Comparison of ENCODE assay signal across 17 mouse cellular contexts in genomic region chr3:29539211-29539610, GRCm38 (mm10).
DNase-seq lines count a peak whose midpoint lies in the region; ATAC-seq and TF ChIP-seq lines count a peak whose summit lies in the region.
"Had no signal": no experiment of that assay in that cellular context is flagged by ENCODE, and none has a peak within 500 bp of the region (broad histone marks: within the 10 kb centered on the region; RNA-seq: fewer than 3 reads in every experiment).

No protein-coding gene starts in this region.

- H3K9me3 ChIP-seq in liver, embryonic 11.5 days (ENCODE audit: control insufficient read depth, low read length), result no peaks in the 10 kb centered on the region
- no peaks in the 10 kb centered on the region for H3K9me3 ChIP-seq in hindbrain, postnatal 0 days (ENCODE audit: low read length)
- H3K9me3 ChIP-seq: heart, embryonic 10.5 days; hindbrain, embryonic 12.5 days; limb, embryonic 13.5 days; stomach, embryonic 15.5 days had no signal

- no peak overlapping the region for H3K27ac ChIP-seq in liver, embryonic 11.5 days (ENCODE audit: low read depth, low read length)
- H3K27ac ChIP-seq in hindbrain, postnatal 0 days, result no peak overlapping the region
- H3K27ac ChIP-seq: gastrocnemius, adult 2 months; heart, embryonic 10.5 days; hindbrain, embryonic 12.5 days; limb, embryonic 13.5 days; stomach, embryonic 15.5 days had no signal

- H3K36me3 ChIP-seq in liver, embryonic 11.5 days (ENCODE audit: control insufficient read depth, insufficient read depth, low read length), result no peaks in the 10 kb centered on the region
- no peaks in the 10 kb centered on the region for H3K36me3 ChIP-seq in hindbrain, postnatal 0 days (ENCODE audit: insufficient read depth, low read length)
- H3K36me3 ChIP-seq: heart, embryonic 10.5 days; hindbrain, embryonic 12.5 days; limb, embryonic 13.5 days; stomach, embryonic 15.5 days had no signal

- H3K4me1 ChIP-seq in liver, embryonic 11.5 days (replicated peaks; ENCODE audit: control insufficient read depth, insufficient read depth, low read length), result no peaks in the 10 kb centered on the region
- H3K4me1 ChIP-seq in hindbrain, postnatal 0 days (ENCODE audit: insufficient read depth, low read length), result no peaks in the 10 kb centered on the region
- H3K4me1 ChIP-seq: heart, embryonic 10.5 days; hindbrain, embryonic 12.5 days; limb, embryonic 13.5 days; stomach, embryonic 15.5 days had no signal

- TF ChIP-seq CTCF in hindbrain, postnatal 0 days (IDR thresholded peaks at IDR 0.05; ENCODE audit: low read depth), result no peak

- DNase-seq in adrenal gland, adult 8-10 months, result peak; percentile 19
- no peak for DNase-seq in adrenal gland, postnatal 4 days (ENCODE audit: low spot score in 2 of 2)
- DNase-seq in liver, embryonic 11.5 days (ENCODE audit: low spot score), result no peak
- DNase-seq in liver, result no peak
- DNase-seq in kidney, postnatal 25 days, result peak; percentile 13 to 59
- no peak for DNase-seq in spleen, postnatal 10 days (ENCODE audit: low spot score in 2 of 2)
- no peak for DNase-seq in testis, postnatal 14 days (ENCODE audit: low spot score)
- DNase-seq in hindbrain, postnatal 0 days (ENCODE audit: low spot score), result no peak
- DNase-seq: cerebellum, adult 11-12 months; gastrocnemius, adult 2 months; thymus, postnatal 14 days had no signal

- ATAC-seq in liver, embryonic 11.5 days (replicated peaks; ENCODE audit: low FRiP score), result peak; percentile 49
- no peak for ATAC-seq in hindbrain, postnatal 0 days
- ATAC-seq: forebrain, embryonic 14.5 days; midbrain, embryonic 16.5 days had no signal

- no peak overlapping the region for H3K4me3 ChIP-seq in liver, embryonic 11.5 days (ENCODE audit: low read depth, low read length)
- H3K4me3 ChIP-seq in hindbrain, postnatal 0 days (ENCODE audit: low read length), result no peak overlapping the region
- H3K4me3 ChIP-seq: gastrocnemius, adult 2 months; heart, embryonic 10.5 days; hindbrain, embryonic 12.5 days; limb, embryonic 13.5 days; stomach, embryonic 15.5 days had no signal

- H3K9ac ChIP-seq in liver, embryonic 11.5 days (ENCODE audit: low read depth, low read length), result no peak overlapping the region
- no peak overlapping the region for H3K9ac ChIP-seq in hindbrain, postnatal 0 days (replicated peaks; ENCODE audit: low read length)
- H3K9ac ChIP-seq: hindbrain, embryonic 12.5 days; limb, embryonic 13.5 days; stomach, embryonic 15.5 days had no signal

- no peak overlapping the region for H3K4me2 ChIP-seq in liver, embryonic 11.5 days
- H3K4me2 ChIP-seq in hindbrain, postnatal 0 days (ENCODE audit: low read depth, low read length), result no peak overlapping the region
- H3K4me2 ChIP-seq: hindbrain, embryonic 12.5 days; limb, embryonic 13.5 days; stomach, embryonic 15.5 days had no signal

- no peaks in the 10 kb centered on the region for H3K27me3 ChIP-seq in liver, embryonic 11.5 days (replicated peaks; ENCODE audit: control insufficient read depth, insufficient read depth, low read length)
- H3K27me3 ChIP-seq in hindbrain, postnatal 0 days (ENCODE audit: insufficient read depth, low read length), result no peaks in the 10 kb centered on the region
- H3K27me3 ChIP-seq: hindbrain, embryonic 12.5 days; limb, embryonic 13.5 days; stomach, embryonic 15.5 days had no signal

- WGBS in liver, embryonic 11.5 days, result 24% methylated on average over 2 of the region's 2 CpGs
- 78% methylated on average over 2 of the region's 2 CpGs for WGBS in hindbrain, postnatal 0 days

Comparison
In these comparisons a context has a peak if more than half of its experiments do, and no peak if none do; other contexts are left out.
1. DNase-seq: peak in adrenal gland, adult 8-10 months (single experiment) and kidney, postnatal 25 days (2 of 2); none in adrenal gland, postnatal 4 days (0 of 2), liver, embryonic 11.5 days (single experiment), liver (single experiment), spleen, postnatal 10 days (0 of 2), testis, postnatal 14 days (single experiment) and hindbrain, postnatal 0 days (single experiment).